Mouse (Mus musculus): ENCODE results near the gene Doxl2. TPM values are rescaled to one million over a fixed set of nuclear protein-coding genes. Genes with fewer than 3 reads are reported as not detected.

Doxl2 gene
- total and polyA plus RNA-seq, 3 experiments, result not detected

DNA sequence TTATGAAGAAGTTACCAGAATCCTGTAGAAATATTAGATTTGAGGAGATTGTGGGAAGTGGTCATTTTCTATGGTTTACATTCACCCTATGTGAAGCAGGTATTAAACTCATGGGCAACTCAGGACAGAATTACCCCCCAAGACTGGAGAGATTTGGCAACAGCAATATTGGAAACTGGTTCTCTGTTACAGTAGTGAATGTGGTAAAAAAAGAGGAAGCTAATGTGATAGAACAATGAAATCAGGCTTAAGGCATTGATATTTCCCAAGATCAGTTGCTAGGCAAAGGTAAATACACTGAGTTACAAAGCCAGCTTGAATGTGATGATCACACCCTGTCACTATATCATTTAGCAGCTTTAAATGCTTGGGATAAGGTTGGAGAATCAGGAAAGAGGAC, 6.9 kb upstream of the Doxl2 start:
- no peak for DNase-seq
- Histone ChIP-seq H3K4me1 (ENCODE audit: control insufficient read depth, insufficient read depth, low read length) (no peaks in the 10 kb centered on the region), H3K79me2 (replicated peaks; ENCODE audit: control insufficient read depth, insufficient read depth, low read length) (no peaks in the 10 kb centered on the region), H3K36me3 (ENCODE audit: control insufficient read depth, insufficient read depth, low read length) (no peaks in the 10 kb centered on the region), H3K9ac (ENCODE audit: low read depth, low read length) (no peak overlapping the region), H3K27ac (no peak overlapping the region), H3K4me3 (no peak overlapping the region), H3K27me3 (ENCODE audit: control insufficient read depth, insufficient read depth, low read length) (no peaks in the 10 kb centered on the region; the same call in 1 of the 2 replicates)
- TF ChIP-seq EP300 (IDR thresholded peaks at IDR 0.05; ENCODE audit: insufficient read depth, low read depth, low read length), result no peak
- intact Hi-C loops (cut with DNase I), result no loop called here

DNA sequence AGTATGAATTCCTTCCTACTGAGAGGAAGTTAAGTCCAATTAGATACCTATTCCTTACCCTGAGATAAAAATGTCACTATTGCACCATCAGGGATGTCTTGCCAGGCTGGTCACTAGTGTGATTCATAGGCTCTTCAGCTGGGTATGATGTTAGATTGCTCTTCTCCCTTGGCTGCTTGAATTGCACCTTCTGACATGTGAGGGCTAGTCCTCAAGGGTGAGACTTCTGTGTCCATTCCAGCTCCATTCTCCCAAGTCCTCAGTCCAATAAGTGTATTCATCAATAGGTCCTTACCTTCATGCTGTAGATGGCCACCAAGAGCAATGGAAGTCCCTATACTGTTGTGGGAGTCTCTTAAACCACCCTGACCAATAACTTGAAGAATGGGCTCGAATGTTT, 4.9 kb downstream of the Doxl2 start:
- 51% methylated on average over 1 of the region's 1 CpGs for WGBS
- Histone ChIP-seq H3K4me3 (no peak overlapping the region), H3K27me3 (ENCODE audit: control insufficient read depth, insufficient read depth, low read length) (no peaks in the 10 kb centered on the region), H3K27ac (no peak overlapping the region), H3K36me3 (ENCODE audit: control insufficient read depth, insufficient read depth, low read length) (no peaks in the 10 kb centered on the region), H3K9ac (ENCODE audit: low read depth, low read length) (no peak overlapping the region), H3K79me2 (replicated peaks; ENCODE audit: control insufficient read depth, insufficient read depth, low read length) (no peaks in the 10 kb centered on the region), H3K4me1 (ENCODE audit: control insufficient read depth, insufficient read depth, low read length) (no peaks in the 10 kb centered on the region)
- intact Hi-C loops (cut with DNase I), result no loop called here
- TF ChIP-seq POLR2A (IDR thresholded peaks at IDR 0.05; ENCODE audit: insufficient read depth, low read depth, low read length), result no peak
- TF ChIP-seq CTCF (IDR thresholded peaks at IDR 0.05), result no peak
- TF ChIP-seq EP300 (IDR thresholded peaks at IDR 0.05; ENCODE audit: insufficient read depth, low read depth, low read length), result no peak
- no peak for DNase-seq

DNA sequence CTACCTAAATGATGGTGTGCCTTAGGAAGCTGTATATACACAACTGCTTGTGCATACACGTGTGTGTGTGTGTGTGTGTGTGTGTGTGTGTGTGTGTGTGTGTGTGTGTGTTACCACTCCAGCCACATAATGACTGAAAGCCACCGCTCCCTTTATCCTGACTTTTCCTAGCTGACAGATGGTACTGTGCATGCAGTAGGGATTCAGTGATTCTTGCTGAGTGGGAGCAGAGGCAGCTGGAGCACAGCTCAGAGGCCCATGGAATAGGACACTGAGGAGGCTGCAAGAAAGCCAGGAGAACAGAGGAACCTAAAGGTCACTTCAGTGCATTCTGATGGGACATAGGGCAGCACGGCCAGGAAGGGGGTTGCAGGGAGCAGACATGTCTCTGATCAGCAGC, 7.5 kb downstream of the Doxl2 start:
- H3K79me2 ChIP-seq (replicated peaks; ENCODE audit: control insufficient read depth, insufficient read depth, low read length), result no peaks in the 10 kb centered on the region
- TF ChIP-seq EP300 (IDR thresholded peaks at IDR 0.05; ENCODE audit: insufficient read depth, low read depth, low read length) (no peak), CTCF (IDR thresholded peaks at IDR 0.05) (no peak), POLR2A (IDR thresholded peaks at IDR 0.05; ENCODE audit: insufficient read depth, low read depth, low read length) (no peak)
- H3K27ac ChIP-seq, result no peak overlapping the region
- H3K9ac ChIP-seq (ENCODE audit: low read depth, low read length), result no peak overlapping the region
- H3K27me3 ChIP-seq (ENCODE audit: control insufficient read depth, insufficient read depth, low read length), result no peaks in the 10 kb centered on the region
- H3K4me1 ChIP-seq (ENCODE audit: control insufficient read depth, insufficient read depth, low read length), result no peaks in the 10 kb centered on the region
- WGBS, result 77% methylated on average over 3 of the region's 3 CpGs
- DNase-seq, result no peak
- H3K36me3 ChIP-seq (ENCODE audit: control insufficient read depth, insufficient read depth, low read length), result no peaks in the 10 kb centered on the region
- intact Hi-C loops (cut with DNase I), result no loop called here
- no peak overlapping the region for H3K4me3 ChIP-seq

DNA sequence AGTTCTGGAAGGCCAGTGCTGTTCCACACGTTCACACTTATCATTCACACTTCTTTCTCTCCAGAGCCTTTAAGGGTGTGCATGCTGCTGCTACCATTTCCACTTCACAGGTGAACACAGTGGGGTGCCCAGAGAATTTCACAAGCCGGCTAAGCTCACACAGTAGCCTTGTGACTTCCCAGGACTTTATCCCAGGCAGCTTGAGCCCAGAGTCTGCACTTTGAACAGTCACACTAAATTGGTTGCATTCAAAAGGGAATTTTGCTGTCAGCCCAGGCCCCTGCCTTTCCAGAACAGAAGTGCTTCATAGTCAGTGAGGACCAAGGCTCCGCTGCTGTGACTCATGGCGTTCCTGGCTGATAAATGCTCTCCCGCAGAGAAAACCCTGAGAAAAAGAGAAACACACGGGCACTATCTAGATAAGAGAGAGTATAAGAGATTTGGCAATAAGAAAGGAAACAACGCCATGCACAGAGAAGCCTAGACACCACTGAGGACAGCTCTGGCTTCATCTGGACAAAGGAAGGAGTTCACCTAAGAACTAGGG, 11.8 kb downstream of the Doxl2 start, which contains the start of gene Svs1:
Gene Svs1, plus strand, starts transcription at position 418 of the 547 bp plus-strand sequence.
- Histone ChIP-seq H3K4me3 (no peak within 1 kb of the TSS), H3K79me2 (replicated peaks; ENCODE audit: control insufficient read depth, insufficient read depth, low read length) (no peaks in the 10 kb centered on the region), H3K27ac (no peak within 1 kb of the TSS), H3K27me3 (ENCODE audit: control insufficient read depth, insufficient read depth, low read length) (no peaks in the 10 kb centered on the region), H3K4me1 (ENCODE audit: control insufficient read depth, insufficient read depth, low read length) (no peaks in the 10 kb centered on the region), H3K9ac (ENCODE audit: low read depth, low read length) (no peak within 1 kb of the TSS), H3K36me3 (ENCODE audit: control insufficient read depth, insufficient read depth, low read length) (no peaks in the 10 kb centered on the region)
- TF ChIP-seq EP300 (IDR thresholded peaks at IDR 0.05; ENCODE audit: insufficient read depth, low read depth, low read length), result no peak
- DNase-seq, result no peak
- intact Hi-C loops (cut with DNase I), result no loop called here
- 22% methylated on average over 7 of the region's 7 CpGs for WGBS

DNA sequence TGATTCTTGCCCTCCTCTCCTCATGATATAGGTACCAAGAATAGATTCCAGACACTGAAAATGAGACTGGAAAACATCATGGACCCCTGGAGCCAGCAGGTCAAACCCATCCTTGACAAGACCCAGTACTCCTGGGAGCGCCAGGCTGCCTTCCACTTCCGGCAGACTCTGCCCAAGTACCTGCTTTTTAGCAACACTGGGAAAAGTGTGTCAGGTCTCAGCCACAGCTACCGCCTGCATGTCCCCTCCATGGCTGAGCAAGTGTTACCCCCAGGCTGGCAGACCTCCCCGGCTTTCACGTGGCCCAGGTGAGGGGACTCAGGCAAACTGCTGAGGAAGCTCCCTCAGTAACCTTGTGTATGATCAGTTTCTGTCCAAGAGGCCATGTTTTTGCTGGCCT, 15.2 kb downstream of the Doxl2 start:
- no peaks in the 10 kb centered on the region for H3K36me3 ChIP-seq (ENCODE audit: control insufficient read depth, insufficient read depth, low read length)
- intact Hi-C loops (cut with DNase I), result no loop called here
- 84% methylated on average over 5 of the region's 5 CpGs for WGBS
- no peak overlapping the region for H3K9ac ChIP-seq (ENCODE audit: low read depth, low read length)
- H3K27me3 ChIP-seq (ENCODE audit: control insufficient read depth, insufficient read depth, low read length), result no peaks in the 10 kb centered on the region
- TF ChIP-seq POLR2A (IDR thresholded peaks at IDR 0.05; ENCODE audit: insufficient read depth, low read depth, low read length), result no peak
- DNase-seq, result no peak
- H3K79me2 ChIP-seq (replicated peaks; ENCODE audit: control insufficient read depth, insufficient read depth, low read length), result no peaks in the 10 kb centered on the region
- H3K4me1 ChIP-seq (ENCODE audit: control insufficient read depth, insufficient read depth, low read length), result no peaks in the 10 kb centered on the region
- no peak overlapping the region for H3K27ac ChIP-seq
- H3K4me3 ChIP-seq, result no peak overlapping the region

DNA sequence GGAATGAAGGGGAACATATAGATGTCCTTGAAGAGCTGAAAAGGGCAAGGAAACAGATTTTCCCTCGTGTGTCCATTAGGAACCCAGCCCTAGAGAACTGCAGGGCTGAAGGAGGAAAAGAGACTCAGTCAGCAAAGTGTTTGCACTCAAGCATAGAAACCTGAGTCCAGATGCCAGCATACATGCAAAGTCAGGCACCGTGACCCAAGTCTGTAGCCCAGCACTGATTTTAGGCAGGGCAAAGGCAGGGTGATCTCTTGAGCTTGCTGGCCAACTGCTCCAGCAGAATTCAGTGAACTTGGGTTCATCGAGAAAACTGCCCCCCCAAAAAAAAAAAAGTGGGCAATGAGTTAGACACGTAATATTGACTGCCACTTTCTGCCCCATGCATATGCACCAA, 17.2 kb downstream of the Doxl2 start:
- Histone ChIP-seq H3K36me3 (ENCODE audit: control insufficient read depth, insufficient read depth, low read length) (no peaks in the 10 kb centered on the region), H3K4me1 (ENCODE audit: control insufficient read depth, insufficient read depth, low read length) (no peaks in the 10 kb centered on the region), H3K79me2 (replicated peaks; ENCODE audit: control insufficient read depth, insufficient read depth, low read length) (no peaks in the 10 kb centered on the region), H3K4me3 (no peak overlapping the region), H3K27ac (no peak overlapping the region), H3K9ac (ENCODE audit: low read depth, low read length) (no peak overlapping the region), H3K27me3 (ENCODE audit: control insufficient read depth, insufficient read depth, low read length) (no peaks in the 10 kb centered on the region)
- WGBS, result 72% methylated on average over 4 of the region's 4 CpGs
- intact Hi-C loops (cut with DNase I), result no loop called here
- no peak for DNase-seq
- TF ChIP-seq CTCF (IDR thresholded peaks at IDR 0.05) (no peak), EP300 (IDR thresholded peaks at IDR 0.05; ENCODE audit: insufficient read depth, low read depth, low read length) (no peak), POLR2A (IDR thresholded peaks at IDR 0.05; ENCODE audit: insufficient read depth, low read depth, low read length) (no peak)

Measured in heart, adult 2 months (tissue).